Mouse (Mus musculus) spleen, adult 2 months (tissue): Measurements from ENCODE around the gene Unk.

ENCODE experiments used
- CTCF ChIP-seq: fragments of 200-500 bp; IDR thresholded peaks from 2 replicates; pipeline ENCODE4 v1.5.1; 2011; ENCODE audit warnings: mild to moderate bottlenecking, inconsistent platforms; ENCODE audit not compliant: insufficient read depth, insufficient read length, insufficient replicate concordance; ENCODE audit errors: extremely low read depth
- POLR2A ChIP-seq: fragments of 200-500 bp; IDR thresholded peaks from 2 replicates; pipeline ENCODE4 v1.6.1; 2011; ENCODE audit warnings: low read depth, low read length, inconsistent platforms

DNA sequence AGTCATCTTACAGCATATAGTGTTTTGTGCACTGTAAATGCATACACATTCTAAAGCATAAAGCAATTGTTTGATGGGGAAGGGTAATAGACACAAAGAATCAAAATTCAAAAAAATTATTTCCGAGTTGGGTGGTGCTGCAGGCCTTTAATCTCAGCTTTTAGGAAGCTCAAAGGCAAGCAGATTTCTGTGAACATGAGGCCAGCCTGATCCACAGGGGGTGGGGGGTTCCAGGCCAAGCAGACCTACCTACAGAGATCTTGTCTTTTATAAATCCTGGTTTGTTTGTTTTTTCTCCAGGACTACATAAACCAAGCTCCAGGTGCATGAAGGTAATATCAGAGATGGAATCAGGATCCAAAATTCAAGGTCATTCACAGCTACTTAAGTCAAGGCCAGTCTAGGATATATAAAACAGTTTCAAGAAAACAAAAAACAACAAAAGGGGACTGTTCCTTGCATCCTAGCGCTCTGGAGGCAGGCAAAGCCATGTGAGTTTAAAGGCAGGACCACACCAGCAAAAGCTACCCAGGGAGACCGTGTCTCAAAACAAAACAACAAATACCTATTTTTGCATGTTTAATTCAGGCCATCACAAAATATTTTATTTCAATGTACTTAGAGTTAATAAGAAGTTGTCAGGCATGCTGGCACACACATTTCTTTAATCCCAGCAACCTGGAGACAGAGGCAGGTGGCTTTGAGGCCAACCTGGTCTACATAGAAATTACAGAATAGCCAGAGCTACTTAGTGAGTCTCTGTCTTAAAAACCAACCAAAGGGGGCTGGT, 4.9 kb upstream of the Unk start:
- TF ChIP-seq POLR2A (no peak), CTCF (no peak)
